ENCODE assay signal across 9 mouse cellular contexts in genomic region chr7:79994476-79994875, GRCm38 (mm10). TPM values are rescaled to one million over a fixed set of nuclear protein-coding genes. Genes with fewer than 3 reads are reported as not detected.
DNase-seq lines count a peak whose midpoint lies in the region; ATAC-seq and TF ChIP-seq lines count a peak whose summit lies in the region.
"Had no signal": no experiment of that assay in that cellular context is flagged by ENCODE, and none has a peak within 500 bp of the region (broad histone marks: within the 10 kb centered on the region; RNA-seq: fewer than 3 reads in every experiment).

No protein-coding gene starts in this region.

- H3K9ac ChIP-seq in lung, postnatal 0 days (replicated peaks; ENCODE audit: low read depth), result no peak overlapping the region
- H3K9ac ChIP-seq in stomach, postnatal 0 days (ENCODE audit: low read length), result no peak overlapping the region
- H3K9ac ChIP-seq: hindbrain, embryonic 15.5 days had no signal

- TF ChIP-seq POLR2A in cortical plate, adult 2 months (IDR thresholded peaks at IDR 0.05; ENCODE audit: extremely low read depth, insufficient read depth, low read length), result no peak

- no peak overlapping the region for H3K27ac ChIP-seq in heart, embryonic 10.5 days
- no peak overlapping the region for H3K27ac ChIP-seq in cortical plate, adult 2 months (ENCODE audit: insufficient read depth, low read length)
- no peak overlapping the region for H3K27ac ChIP-seq in lung, postnatal 0 days (ENCODE audit: low read length)
- H3K27ac ChIP-seq in stomach, postnatal 0 days (replicated peaks), result no peak overlapping the region
- H3K27ac ChIP-seq: hindbrain, embryonic 15.5 days had no signal

- DNase-seq in heart, adult 18-20 months, result peak; percentile 35 to 43
- no peak for DNase-seq in heart, embryonic 10.5 days (ENCODE audit: low spot score)
- DNase-seq in thymus, postnatal 36 days, result peak; percentile 6 to 10
- DNase-seq in thymus, adult 18-20 months, result no peak
- DNase-seq in kidney, adult 8-10 months, result peak; percentile 33 to 76
- DNase-seq in lung, postnatal 0 days (ENCODE audit: low spot score), result peak; percentile 60
- DNase-seq in stomach, postnatal 0 days (ENCODE audit: low spot score), result peak; percentile 64

- H3K4me1 ChIP-seq in heart, embryonic 10.5 days, result no peaks in the 10 kb centered on the region
- H3K4me1 ChIP-seq in cortical plate, adult 2 months (ENCODE audit: control insufficient read depth, insufficient read depth, low read length), result no peaks in the 10 kb centered on the region
- no peaks in the 10 kb centered on the region for H3K4me1 ChIP-seq in lung, postnatal 0 days (ENCODE audit: insufficient read depth, low read depth, low read length)
- no peaks in the 10 kb centered on the region for H3K4me1 ChIP-seq in stomach, postnatal 0 days (replicated peaks; ENCODE audit: control insufficient read depth, insufficient read depth)
- H3K4me1 ChIP-seq: hindbrain, embryonic 15.5 days had no signal

- WGBS in heart, embryonic 10.5 days, result 32% methylated on average over 8 of the region's 8 CpGs
- 30% methylated on average over 8 of the region's 8 CpGs for WGBS in lung, postnatal 0 days
- 34% methylated on average over 8 of the region's 8 CpGs for WGBS in stomach, postnatal 0 days

- ATAC-seq in lung, postnatal 0 days, result peak; percentile 38
- 0 out of 2 replicates have a peak, but pooled peaks have one; percentile 47 for ATAC-seq in stomach, postnatal 0 days (ENCODE audit: low FRiP score, low TSS enrichment)

- TF ChIP-seq CTCF in cortical plate, adult 2 months (IDR thresholded peaks at IDR 0.05; ENCODE audit: extremely low read depth, insufficient read depth, low read length), result peak; percentile 41
- TF ChIP-seq CTCF in lung, postnatal 0 days (IDR thresholded peaks at IDR 0.05), result peak; percentile 76
- TF ChIP-seq CTCF in stomach, postnatal 0 days (IDR thresholded peaks at IDR 0.05; ENCODE audit: low read depth), result peak; percentile 76

- no peaks in the 10 kb centered on the region for H3K27me3 ChIP-seq in heart, embryonic 10.5 days (ENCODE audit: insufficient read depth, poor library complexity, severe bottlenecking)
- no peaks in the 10 kb centered on the region for H3K27me3 ChIP-seq in lung, postnatal 0 days (replicated peaks; ENCODE audit: insufficient read depth, low read length)
- no peaks in the 10 kb centered on the region for H3K27me3 ChIP-seq in stomach, postnatal 0 days (ENCODE audit: control insufficient read depth, insufficient read depth, low read length)
- H3K27me3 ChIP-seq: hindbrain, embryonic 15.5 days had no signal

- H3K4me2 ChIP-seq in lung, postnatal 0 days (replicated peaks; ENCODE audit: low read depth, low read length), result no peak overlapping the region
- H3K4me2 ChIP-seq in stomach, postnatal 0 days (replicated peaks; ENCODE audit: low read depth), result no peak overlapping the region
- H3K4me2 ChIP-seq: hindbrain, embryonic 15.5 days had no signal

- H3K4me3 ChIP-seq in heart, embryonic 10.5 days, result no peak overlapping the region
- no peak overlapping the region for H3K4me3 ChIP-seq in cortical plate, adult 2 months (ENCODE audit: insufficient read depth, low read length)
- no peak overlapping the region for H3K4me3 ChIP-seq in lung, postnatal 0 days (ENCODE audit: low read depth, low read length)
- H3K4me3 ChIP-seq in stomach, postnatal 0 days (ENCODE audit: low read depth, low read length), result no peak overlapping the region
- H3K4me3 ChIP-seq: hindbrain, embryonic 15.5 days had no signal

- no peak for TF ChIP-seq EP300 in lung, postnatal 0 days (IDR thresholded peaks at IDR 0.05)
- TF ChIP-seq EP300 in stomach, postnatal 0 days (optimal IDR thresholded peaks at IDR 0.05), result no peak

- no peaks in the 10 kb centered on the region for H3K36me3 ChIP-seq in heart, embryonic 10.5 days
- no peaks in the 10 kb centered on the region for H3K36me3 ChIP-seq in lung, postnatal 0 days (ENCODE audit: insufficient read depth, low read length)
- no peaks in the 10 kb centered on the region for H3K36me3 ChIP-seq in stomach, postnatal 0 days (ENCODE audit: control insufficient read depth, insufficient read depth, low read length)
- H3K36me3 ChIP-seq: hindbrain, embryonic 15.5 days had no signal

- H3K9me3 ChIP-seq in heart, embryonic 10.5 days, result no peaks in the 10 kb centered on the region
- H3K9me3 ChIP-seq in lung, postnatal 0 days (ENCODE audit: low read length), result no peaks in the 10 kb centered on the region
- H3K9me3 ChIP-seq in stomach, postnatal 0 days (ENCODE audit: control insufficient read depth, low read length), result no peaks in the 10 kb centered on the region
- H3K9me3 ChIP-seq: hindbrain, embryonic 15.5 days had no signal

RNA-seq across cellular contexts. Expression of gene Zfp710, which starts 30.1 kb away (rescaled TPM):
- 10 to 100 TPM; 21.6 to 22.4 TPM for total RNA-seq in heart, adult 18-20 months (2021)
- 14.8 and 20.8 TPM in 2 replicates for polyA plus RNA-seq in heart, embryonic 10.5 days (2016; fragmentation: Nextera tagmentation; extraction: Ambion mirVana)
- polyA plus RNA-seq in cortical plate, adult 2 months (2012; rRNA removed), result 18.0 and 18.5 TPM in 2 replicates
- 11.1 and 12.9 TPM in 2 replicates for polyA plus RNA-seq in lung, postnatal 0 days (2015; fragmentation: Nextera tagmentation; extraction: Ambion mirVana)
- 10.3 and 12.0 TPM in 2 replicates for polyA plus RNA-seq in stomach, postnatal 0 days (2015; fragmentation: Nextera tagmentation; extraction: Ambion mirVana)

RNA-seq across cellular contexts. Expression of gene Arpin, which starts 59.3 kb away (rescaled TPM):
- total RNA-seq in heart, adult 18-20 months (2021), result 10 to 100 TPM in 1 of 2 experiments, 1 to 10 TPM in 1; 9.7 to 10.6 TPM
- 26.0 and 30.0 TPM in 2 replicates for polyA plus RNA-seq in heart, embryonic 10.5 days (2016; fragmentation: Nextera tagmentation; extraction: Ambion mirVana)
- polyA plus RNA-seq in cortical plate, adult 2 months (2012; rRNA removed), result 13.8 and 14.8 TPM in 2 replicates
- polyA plus RNA-seq in lung, postnatal 0 days (2015; fragmentation: Nextera tagmentation; extraction: Ambion mirVana), result 22.6 and 25.1 TPM in 2 replicates
- 34.3 and 34.9 TPM in 2 replicates for polyA plus RNA-seq in stomach, postnatal 0 days (2015; fragmentation: Nextera tagmentation; extraction: Ambion mirVana)

Comparison
In these comparisons a context has a peak if more than half of its experiments do, and no peak if none do; other contexts are left out.
1. DNase-seq: peak in heart, adult 18-20 months (2 of 2), thymus, postnatal 36 days (2 of 2), kidney, adult 8-10 months (2 of 2), lung, postnatal 0 days (single experiment) and stomach, postnatal 0 days (single experiment); none in heart, embryonic 10.5 days (single experiment) and thymus, adult 18-20 months (0 of 2).
2. Peak in every context shown above with its lines, with median percentiles within 50 percentile points of each other: CTCF ChIP-seq.